Mouse (Mus musculus) liver, embryonic 11.5 days (tissue): ENCODE data around the gene Gm8265. TPM values are rescaled to one million over a fixed set of nuclear protein-coding genes. Genes with fewer than 3 reads are reported as not detected.
"Not testable (repeated sequence)": the region's sequence is repeated elsewhere in the genome, so short reads cannot be mapped to it uniquely, and the experiment has no call there.

Source experiments
- ATAC-seq: fragments of 200-750 bp; cut with Nextera tagmentation; replicated peaks from 2 replicates; pipeline ENCODE4 v1.8.0; 2017; ENCODE audit warnings: moderate number of reproducible peaks, mild to moderate bottlenecking, moderate TSS enrichment, moderate library complexity; ENCODE audit not compliant: low FRiP score
- DNase-seq: peaks from one replicate; pipeline ENCODE4 v3.0.0-alpha.2; 2017; ENCODE audit warnings: low spot score
- H3K27ac ChIP-seq: fragments of 300-500 bp; sonication (generic); 2 replicates; pipeline ENCODE4 v1.5.1; 2014; ENCODE audit warnings: mild to moderate bottlenecking, low read depth, low read length, control low read depth
- H3K27me3 ChIP-seq: fragments of 300-500 bp; sonication (generic); replicated peaks from 2 replicates; pipeline ENCODE4 v1.6.1; 2014; ENCODE audit warnings: low read length, mixed read lengths; ENCODE audit not compliant: control insufficient read depth, insufficient read depth
- H3K36me3 ChIP-seq: fragments of 300-500 bp; sonication (generic); 2 replicates; pipeline ENCODE4 v1.6.1; 2014; ENCODE audit warnings: mild to moderate bottlenecking, low read length, moderate library complexity, mixed read lengths; ENCODE audit not compliant: control insufficient read depth, insufficient read depth
- H3K4me1 ChIP-seq: fragments of 300-500 bp; sonication (generic); replicated peaks from 2 replicates; pipeline ENCODE4 v1.6.1; 2014; ENCODE audit warnings: low read length, mixed read lengths; ENCODE audit not compliant: control insufficient read depth, insufficient read depth
- H3K4me2 ChIP-seq: fragments of 300-500 bp; sonication (generic); 2 replicates; pipeline ENCODE4 v1.6.1; 2014; ENCODE audit warnings: mild to moderate bottlenecking, control low read depth, moderate library complexity
- H3K4me3 ChIP-seq: fragments of 300-500 bp; sonication (generic); 2 replicates; pipeline ENCODE4 v1.5.1; 2014; ENCODE audit warnings: low read depth, low read length, control low read depth
- H3K9ac ChIP-seq: fragments of 300-500 bp; sonication (generic); 2 replicates; pipeline ENCODE4 v1.6.1; 2014; ENCODE audit warnings: low read depth, low read length, control low read depth
- H3K9me3 ChIP-seq: fragments of 300-500 bp; sonication (generic); 2 replicates; pipeline ENCODE4 v1.6.1; 2016; ENCODE audit warnings: low read length, inconsistent platforms, mixed read lengths; ENCODE audit not compliant: control insufficient read depth
- WGBS: fragments of 180-500 bp; shearing (Covaris S2); extraction: QIAGEN DNeasy Blood & Tissue Kit; methylation state at CpG from one replicate; pipeline ENCODE4 v1.1.7; 2014; 5-methylcytosine and 5-hydroxymethylcytosine counted together
- polyA plus RNA-seq: library from polyadenylated mRNA; unstranded; fragments of >200 nt; fragmentation: Nextera tagmentation; extraction: Ambion mirVana; gene quantifications from 2 replicates; pipeline ENCODE4 v1.2.1, GENCODE M21; 2014

The Gm8265 gene
- polyA plus RNA-seq, result not detected in 2 replicates

GRCm38 (mm10) chr14:5632928-5633327 lies at the start of gene Gm8265:
Gm8265 (minus strand) TSS chr14:5633028.
- not testable (repeated sequence) for H3K4me1 ChIP-seq, H3K4me2 ChIP-seq, H3K9ac ChIP-seq, H3K4me3 ChIP-seq, ATAC-seq, H3K9me3 ChIP-seq, DNase-seq, H3K27me3 ChIP-seq, H3K36me3 ChIP-seq, H3K27ac ChIP-seq
- no CpG with 5 or more reads among the region's 1 CpGs for WGBS

Other genes starting within 250 kb of the Gm8265 start
- 0.09 TPM in 1 of 2 replicates, not detected in the other for gene Gm3500, start 244.0 kb downstream of the Gm8265 start, polyA plus RNA-seq
- 0.21 TPM in 1 of 2 replicates, not detected in the other for gene Gm3194, start 177.6 kb downstream of the Gm8265 start, polyA plus RNA-seq
- gene Gm8246, start 155.2 kb downstream of the Gm8265 start, polyA plus RNA-seq, result not detected in 2 replicates
- not detected in 2 replicates for gene Gm3187, start 148.8 kb downstream of the Gm8265 start, polyA plus RNA-seq
- 0.16 and 0.18 TPM in 2 replicates for gene Gm3488, start 131.4 kb downstream of the Gm8265 start, polyA plus RNA-seq
- gene Gm3532, start 94.5 kb downstream of the Gm8265 start, polyA plus RNA-seq, result not detected in 2 replicates
- not detected in 2 replicates for gene Gm9603, start 54.4 kb upstream of the Gm8265 start, polyA plus RNA-seq
- not detected in 2 replicates for gene Gm3373, start 108.5 kb upstream of the Gm8265 start, polyA plus RNA-seq
- 0.32 TPM in 1 of 2 replicates, not detected in the other for gene Gm3383, start 175.0 kb upstream of the Gm8265 start, polyA plus RNA-seq
- not detected in 2 replicates for gene Gm3424, start 197.3 kb upstream of the Gm8265 start, polyA plus RNA-seq
- gene Gm8237, start 247.4 kb upstream of the Gm8265 start, polyA plus RNA-seq, result 0.16 TPM in 1 of 2 replicates, not detected in the other